Mouse (Mus musculus): Measurements from ENCODE around the gene Gnai3. TPM values are rescaled to one million over a fixed set of nuclear protein-coding genes. Genes with fewer than 3 reads are reported as not detected.

Gnai3 gene
- polyA plus RNA-seq, 1 experiment from 2014 or later: 161 TPM

- Histone ChIP-seq H3K27ac (no peak overlapping the region), H3K9me3 (no peaks in the 10 kb centered on the region), H3K27me3 (replicated peaks) (no peaks in the 10 kb centered on the region), H3K4me3 (replicated peaks) (no peak overlapping the region), H3K4me2 (no peak overlapping the region), H3K36me3 (peaks cover 1% of the 10 kb centered on the region), H3K9ac (no peak overlapping the region), H3K4me1 (0 out of 2 replicates have a peak, but pooled peaks cover 3% of the 10 kb centered on the region)
- 81% methylated on average over 3 of the region's 3 CpGs for WGBS
- no peak; the same call in 1 of the 2 replicates for ATAC-seq (ENCODE audit: insufficient read depth, low FRiP score, low read depth)
These were observed 19.6 kb downstream of the Gnai3 start for GRCm38 (mm10) chr3:108126327-108126726.

DNA sequence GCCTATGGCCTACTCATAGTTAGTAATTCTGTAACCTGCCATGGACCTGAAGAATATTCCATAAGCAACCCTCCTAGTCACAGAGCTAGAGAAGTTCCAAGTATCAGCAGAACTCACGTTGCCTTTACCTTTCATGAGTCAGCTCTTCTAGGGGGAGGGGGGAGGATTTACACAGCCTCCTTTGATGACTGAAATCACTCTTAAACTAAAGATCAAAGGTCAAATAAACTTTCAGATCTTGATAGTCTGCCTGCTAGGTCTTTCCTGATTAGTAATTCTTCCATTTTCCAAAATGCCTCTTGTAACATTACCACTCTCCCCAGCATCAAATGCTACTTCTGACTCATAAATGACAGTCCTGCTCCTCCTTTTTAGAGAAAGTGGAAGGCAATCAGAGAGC is 21.8 kb downstream of the Gnai3 start:
- no peak overlapping the region for H3K27ac ChIP-seq
- peaks cover 12% of the 10 kb centered on the region for H3K36me3 ChIP-seq
- no peak overlapping the region for H3K4me3 ChIP-seq (replicated peaks)
- no peaks in the 10 kb centered on the region for H3K4me1 ChIP-seq
- H3K4me2 ChIP-seq: no peak overlapping the region
- WGBS: 37% methylated on average over 1 of the region's 1 CpGs
- H3K27me3 ChIP-seq (replicated peaks): no peaks in the 10 kb centered on the region
- H3K9ac ChIP-seq: no peak overlapping the region
- no peaks in the 10 kb centered on the region for H3K9me3 ChIP-seq
- no peak for ATAC-seq (ENCODE audit: insufficient read depth, low FRiP score, low read depth)

- Histone ChIP-seq H3K4me2 (no peak overlapping the region), H3K4me1 (no peaks in the 10 kb centered on the region), H3K9ac (no peak overlapping the region), H3K27ac (no peak overlapping the region), H3K4me3 (replicated peaks) (no peak overlapping the region), H3K27me3 (replicated peaks) (no peaks in the 10 kb centered on the region), H3K36me3 (peaks cover 17% of the 10 kb centered on the region), H3K9me3 (no peaks in the 10 kb centered on the region)
- 84% methylated on average over 5 of the region's 5 CpGs for WGBS
- ATAC-seq (ENCODE audit: insufficient read depth, low FRiP score, low read depth): no peak
These were observed 22.7 kb downstream of the Gnai3 start for GRCm38 (mm10) chr3:108123242-108123641.

DNA sequence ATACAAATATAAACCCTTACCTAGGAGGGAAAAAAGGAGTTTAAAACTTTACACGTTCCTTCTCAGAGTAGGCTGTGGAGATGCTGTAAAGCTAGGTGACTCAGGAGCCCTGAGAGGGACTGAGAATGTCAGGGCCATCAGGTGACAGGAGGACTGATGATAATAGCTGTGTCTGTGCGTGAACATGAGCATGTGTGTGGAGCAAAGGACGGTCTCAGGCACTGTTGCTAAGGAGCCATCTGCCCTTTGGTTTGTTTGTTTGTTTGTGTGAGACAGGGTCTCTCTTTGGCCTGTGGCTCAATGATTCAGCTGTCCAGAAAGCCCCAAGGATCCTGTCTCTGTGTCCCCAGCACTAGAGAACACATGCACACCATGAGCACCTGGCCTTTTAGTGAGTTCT is 24.8 kb downstream of the Gnai3 start:
- no peak overlapping the region for H3K4me3 ChIP-seq (replicated peaks)
- H3K4me1 ChIP-seq: no peaks in the 10 kb centered on the region
- H3K4me2 ChIP-seq: no peak overlapping the region
- no peaks in the 10 kb centered on the region for H3K27me3 ChIP-seq (replicated peaks)
- no peak overlapping the region for H3K27ac ChIP-seq
- no peak for ATAC-seq (ENCODE audit: insufficient read depth, low FRiP score, low read depth)
- H3K9me3 ChIP-seq: no peaks in the 10 kb centered on the region
- no peak overlapping the region for H3K9ac ChIP-seq
- 84% methylated on average over 3 of the region's 3 CpGs for WGBS
- H3K36me3 ChIP-seq: peaks cover 17% of the 10 kb centered on the region

DNA sequence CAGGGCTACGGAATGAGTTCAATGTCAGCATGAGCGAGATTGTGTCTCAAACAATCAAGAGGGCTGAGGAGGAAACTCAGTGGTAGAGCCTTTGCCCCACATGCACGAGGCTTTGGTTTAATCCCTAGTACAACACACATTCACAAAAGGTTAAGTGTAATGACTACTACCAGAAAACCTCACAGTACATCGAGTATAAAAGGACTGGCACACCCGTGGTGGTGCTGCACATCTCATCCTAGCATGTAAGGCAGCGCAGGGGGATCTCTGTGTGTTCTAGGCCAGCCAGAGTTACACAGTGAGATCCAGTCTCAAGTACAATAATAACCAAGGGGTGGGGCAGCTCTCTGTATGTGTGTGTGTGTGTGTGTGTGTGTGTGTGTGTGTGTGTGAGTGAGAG is 28.5 kb downstream of the Gnai3 start:
- H3K27me3 ChIP-seq (replicated peaks): no peaks in the 10 kb centered on the region
- H3K4me2 ChIP-seq: no peak overlapping the region
- WGBS: 90% methylated on average over 6 of the region's 6 CpGs
- H3K9ac ChIP-seq: no peak overlapping the region
- H3K9me3 ChIP-seq: no peaks in the 10 kb centered on the region
- no peak overlapping the region for H3K4me3 ChIP-seq (replicated peaks)
- ATAC-seq (ENCODE audit: insufficient read depth, low FRiP score, low read depth): no peak
- H3K4me1 ChIP-seq: no peaks in the 10 kb centered on the region
- peaks cover 24% of the 10 kb centered on the region for H3K36me3 ChIP-seq
- no peak overlapping the region for H3K27ac ChIP-seq

- H3K4me3 ChIP-seq (replicated peaks): no peak overlapping the region
- 85% methylated on average over 7 of the region's 7 CpGs for WGBS
- no peaks in the 10 kb centered on the region for H3K27me3 ChIP-seq (replicated peaks)
- ATAC-seq (ENCODE audit: insufficient read depth, low FRiP score, low read depth): no peak
- H3K4me2 ChIP-seq: no peak overlapping the region
- no peaks in the 10 kb centered on the region for H3K4me1 ChIP-seq
- no peak overlapping the region for H3K27ac ChIP-seq
- H3K9ac ChIP-seq: no peak overlapping the region
- peaks cover 30% of the 10 kb centered on the region for H3K36me3 ChIP-seq
- no peaks in the 10 kb centered on the region for H3K9me3 ChIP-seq
These were observed 32.2 kb downstream of the Gnai3 start for GRCm38 (mm10) chr3:108113591-108114289.

- H3K27ac ChIP-seq: no peak overlapping the region
- no peaks in the 10 kb centered on the region for H3K9me3 ChIP-seq
- ATAC-seq (ENCODE audit: insufficient read depth, low FRiP score, low read depth): no peak
- no peaks in the 10 kb centered on the region for H3K27me3 ChIP-seq (replicated peaks)
- no peaks in the 10 kb centered on the region for H3K4me1 ChIP-seq
- H3K4me2 ChIP-seq: no peak overlapping the region
- no peak overlapping the region for H3K4me3 ChIP-seq (replicated peaks)
- no peak overlapping the region for H3K9ac ChIP-seq
- H3K36me3 ChIP-seq: peaks cover 35% of the 10 kb centered on the region; the same call in 1 of the 2 replicates
- WGBS: 75% methylated on average over 4 of the region's 4 CpGs
These were observed 33.3 kb downstream of the Gnai3 start for GRCm38 (mm10) chr3:108112666-108113065.

DNA sequence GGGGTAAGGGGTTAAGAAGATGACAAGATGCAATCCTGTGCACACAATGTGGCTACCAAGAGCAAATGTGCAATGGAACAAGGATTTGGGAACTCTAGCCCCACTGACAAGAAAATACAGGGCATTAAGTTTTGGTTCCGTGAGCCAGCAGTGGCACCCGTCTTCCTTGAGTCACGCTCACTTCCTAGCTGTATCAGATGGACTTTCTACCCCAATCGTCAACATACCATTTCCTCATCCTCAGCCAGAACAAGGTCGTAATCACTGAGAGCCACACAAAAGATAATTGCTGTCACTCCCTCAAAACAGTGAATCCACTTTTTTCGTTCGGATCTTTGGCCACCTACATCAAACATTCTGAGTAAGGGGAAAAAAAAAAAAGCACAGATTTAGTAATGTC is 33.7 kb downstream of the Gnai3 start:
- H3K27ac ChIP-seq: no peak overlapping the region

GRCm38 (mm10) chr3:108111320-108111719 is 34.6 kb downstream of the Gnai3 start:
- H3K9ac ChIP-seq: no peak overlapping the region
- H3K36me3 ChIP-seq: peaks cover 35% of the 10 kb centered on the region; the same call in 1 of the 2 replicates
- H3K27me3 ChIP-seq (replicated peaks): no peaks in the 10 kb centered on the region
- H3K4me3 ChIP-seq (replicated peaks): no peak overlapping the region
- H3K4me1 ChIP-seq: no peaks in the 10 kb centered on the region
- H3K4me2 ChIP-seq: no peak overlapping the region
- no peak for ATAC-seq (ENCODE audit: insufficient read depth, low FRiP score, low read depth)
- no peaks in the 10 kb centered on the region for H3K9me3 ChIP-seq
- WGBS: 79% methylated on average over 5 of the region's 5 CpGs
- no peak overlapping the region for H3K27ac ChIP-seq

More for the DNA sequence above, 33.7 kb downstream of the Gnai3 start:
- no peak for ATAC-seq (ENCODE audit: insufficient read depth, low FRiP score, low read depth)
- no peak overlapping the region for H3K4me2 ChIP-seq
- H3K4me1 ChIP-seq: no peaks in the 10 kb centered on the region
- H3K9me3 ChIP-seq: no peaks in the 10 kb centered on the region
- no peak overlapping the region for H3K9ac ChIP-seq
- no peak overlapping the region for H3K4me3 ChIP-seq (replicated peaks)
- WGBS: 81% methylated on average over 7 of the region's 7 CpGs
- peaks cover 35% of the 10 kb centered on the region; the same call in 1 of the 2 replicates for H3K36me3 ChIP-seq
- no peaks in the 10 kb centered on the region for H3K27me3 ChIP-seq (replicated peaks)

DNA sequence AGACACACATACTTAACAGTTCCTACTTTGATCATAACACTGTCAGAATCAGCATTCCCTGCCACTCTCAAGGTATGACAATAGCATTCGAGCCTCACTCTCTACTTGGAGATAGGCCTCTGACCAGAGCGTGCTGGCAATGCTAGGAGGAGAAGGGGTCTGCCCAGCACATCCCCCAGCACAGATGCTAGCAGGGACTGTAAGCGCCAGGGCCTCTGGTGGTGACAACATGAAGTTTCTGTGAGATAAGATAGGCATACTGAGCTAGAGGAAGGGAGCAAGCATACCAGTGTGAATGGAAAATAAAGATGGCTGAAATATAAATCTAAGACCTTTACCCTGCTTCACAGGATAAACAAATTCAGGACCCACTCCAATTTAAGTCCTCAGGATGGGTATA is 40.7 kb downstream of the Gnai3 start:
- 83% methylated on average over 3 of the region's 3 CpGs for WGBS
- peaks cover 19% of the 10 kb centered on the region; the same call in 1 of the 2 replicates for H3K36me3 ChIP-seq
- ATAC-seq (ENCODE audit: insufficient read depth, low FRiP score, low read depth): no peak

DNA sequence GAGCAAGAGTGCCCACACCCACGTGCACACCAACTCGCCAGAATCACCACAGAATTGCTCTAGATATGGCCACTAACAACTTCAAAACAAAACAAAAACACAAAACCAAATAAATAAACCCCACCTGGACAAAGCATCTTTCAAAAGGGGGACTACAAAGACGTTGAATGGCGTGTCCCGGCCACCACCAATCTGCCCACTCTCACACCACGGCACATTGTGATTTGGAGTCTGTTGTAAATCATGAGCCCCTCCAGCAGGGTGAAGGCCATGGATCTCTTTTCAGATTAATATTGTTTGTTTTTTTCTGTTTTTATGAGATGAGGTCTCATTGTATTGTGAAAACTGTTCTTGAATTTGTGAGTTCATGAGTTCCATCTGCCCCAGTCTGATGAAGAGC is 43.9 kb downstream of the Gnai3 start:
- Histone ChIP-seq H3K9me3 (no peaks in the 10 kb centered on the region), H3K9ac (no peak overlapping the region), H3K4me3 (replicated peaks) (no peak overlapping the region), H3K27ac (no peak overlapping the region), H3K4me2 (no peak overlapping the region), H3K27me3 (replicated peaks) (no peaks in the 10 kb centered on the region), H3K36me3 (peaks cover 3% of the 10 kb centered on the region; the same call in 1 of the 2 replicates), H3K4me1 (no peaks in the 10 kb centered on the region)
- no peak for ATAC-seq (ENCODE audit: insufficient read depth, low FRiP score, low read depth)
- 85% methylated on average over 6 of the region's 6 CpGs for WGBS

More for the DNA sequence above, 40.7 kb downstream of the Gnai3 start:
- Histone ChIP-seq H3K4me1 (no peaks in the 10 kb centered on the region), H3K4me3 (replicated peaks) (no peak overlapping the region), H3K27ac (no peak overlapping the region), H3K27me3 (replicated peaks) (no peaks in the 10 kb centered on the region), H3K9ac (no peak overlapping the region), H3K9me3 (no peaks in the 10 kb centered on the region), H3K4me2 (no peak overlapping the region)

DNA sequence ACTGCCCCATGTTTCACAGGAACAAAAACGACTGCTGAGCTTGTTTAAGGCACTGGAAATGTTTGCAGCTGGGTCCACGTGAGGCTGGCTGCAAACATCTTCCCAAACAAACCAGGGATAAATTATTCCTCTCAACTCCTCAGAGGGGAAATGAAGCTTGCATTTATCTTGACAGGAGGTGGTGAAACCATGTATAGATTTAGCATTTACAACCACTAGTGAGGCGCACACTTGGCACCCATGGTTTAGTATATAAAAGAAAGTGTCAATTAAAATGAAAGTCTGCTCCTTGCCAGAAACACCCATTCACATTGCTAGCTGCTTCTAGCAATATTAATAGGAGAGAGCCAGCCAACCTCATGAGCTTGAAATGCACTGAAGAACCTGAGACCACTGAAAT is 44.4 kb downstream of the Gnai3 start:
- ATAC-seq (ENCODE audit: insufficient read depth, low FRiP score, low read depth): no peak
- 44% methylated on average over 3 of the region's 3 CpGs for WGBS
- H3K4me3 ChIP-seq (replicated peaks): no peak overlapping the region
- no peaks in the 10 kb centered on the region for H3K27me3 ChIP-seq (replicated peaks)
- no peak overlapping the region for H3K9ac ChIP-seq
- H3K4me1 ChIP-seq: no peaks in the 10 kb centered on the region
- no peak overlapping the region for H3K27ac ChIP-seq
- H3K4me2 ChIP-seq: no peak overlapping the region
- H3K36me3 ChIP-seq: peaks cover 3% of the 10 kb centered on the region; the same call in 1 of the 2 replicates
- H3K9me3 ChIP-seq: no peaks in the 10 kb centered on the region
